Mouse (Mus musculus) kidney, postnatal 25 days (tissue): ENCODE results near the gene Herc6.
"Not testable (repeated sequence)": the region's sequence is repeated elsewhere in the genome, so short reads cannot be mapped to it uniquely, and the experiment has no call there.

Experiments used
- DNase-seq, 2 experiments: peaks; one replicate each; pipeline ENCODE4 v3.0.0; 2021; ENCODE audit warnings: mixed read lengths in 2 of 2

Gene Herc6

GRCm38 (mm10) chr6:57580881-57581548 lies at the start of gene Herc6:
TSS of gene Herc6 (plus strand) at chr6:57581000.
- peak; percentile 80 to 90 for DNase-seq

- DNase-seq = no peak
Observed at GRCm38 (mm10) chr6:57531011-57531410, 49.8 kb upstream of the Herc6 start.

GRCm38 (mm10) chr6:57531441-57531840 lies 49.4 kb upstream of the Herc6 start:
- no peak for DNase-seq

- DNase-seq = no peak
Observed at GRCm38 (mm10) chr6:57532022-57532421, 48.8 kb upstream of the Herc6 start.

GRCm38 (mm10) chr6:57533410-57533809 lies 47.4 kb upstream of the Herc6 start:
- no peak for DNase-seq

GRCm38 (mm10) chr6:57534231-57534610 lies 46.6 kb upstream of the Herc6 start:
- DNase-seq = peak; percentile 41 to 51

GRCm38 (mm10) chr6:57534611-57535286 lies 46.1 kb upstream of the Herc6 start:
- DNase-seq = peak; percentile 35 to 51

- DNase-seq = peak; percentile 99 to 100
Observed at GRCm38 (mm10) chr6:57535386-57535936, 45.3 kb upstream of the Herc6 start, which contains the start of gene Ppm1k. TSS of gene Ppm1k (minus strand) at chr6:57535468.

GRCm38 (mm10) chr6:57535971-57536669 lies 44.7 kb upstream of the Herc6 start:
- peak; percentile 12 to 39 for DNase-seq

- DNase-seq = no peak
Observed at GRCm38 (mm10) chr6:57537887-57538286, 42.9 kb upstream of the Herc6 start.

- no peak for DNase-seq
Observed at GRCm38 (mm10) chr6:57540950-57541498, 39.8 kb upstream of the Herc6 start.

GRCm38 (mm10) chr6:57541737-57542335 lies 39.0 kb upstream of the Herc6 start:
- no peak for DNase-seq

- not testable (repeated sequence) for DNase-seq
Observed at GRCm38 (mm10) chr6:57543591-57543990, 37.2 kb upstream of the Herc6 start.

GRCm38 (mm10) chr6:57544866-57545265 lies 35.9 kb upstream of the Herc6 start:
- DNase-seq = peak; percentile 13 to 41

GRCm38 (mm10) chr6:57551211-57551796 lies 29.5 kb upstream of the Herc6 start:
- DNase-seq = no peak

GRCm38 (mm10) chr6:57557796-57558317 lies 22.9 kb upstream of the Herc6 start:
- no peak for DNase-seq

GRCm38 (mm10) chr6:57563454-57563853 lies 17.3 kb upstream of the Herc6 start:
- no peak for DNase-seq

- no peak for DNase-seq
Observed at GRCm38 (mm10) chr6:57565452-57565851, 15.3 kb upstream of the Herc6 start.

- DNase-seq = no peak
Observed at GRCm38 (mm10) chr6:57567630-57568029, 13.2 kb upstream of the Herc6 start.

- peak in 1 of 2 experiments; percentile 74 for DNase-seq
Observed at GRCm38 (mm10) chr6:57570170-57570974, 10.4 kb upstream of the Herc6 start.

GRCm38 (mm10) chr6:57571587-57571986 lies 9.2 kb upstream of the Herc6 start:
- DNase-seq = no peak
